Mouse (Mus musculus) C2C12 (cell line): ENCODE measurements around the gene Ilf3. TPM values are rescaled to one million over a fixed set of nuclear protein-coding genes. Genes with fewer than 3 reads are reported as not detected.

ENCODE experiments used
- H3K27me3 ChIP-seq: one replicate; pipeline ENCODE4 v1.6.1; 2011; ENCODE audit not compliant: control insufficient read depth, insufficient read depth, insufficient read length
- H3K36me3 ChIP-seq: one replicate; pipeline ENCODE4 v1.6.1; 2011; ENCODE audit not compliant: control insufficient read depth, insufficient read depth
- H3K4me3 ChIP-seq: one replicate; pipeline ENCODE4 v1.5.1; 2011; ENCODE audit warnings: mild to moderate bottlenecking, control low read depth; ENCODE audit not compliant: poor library complexity, insufficient read depth, severe bottlenecking
- H3K79me2 ChIP-seq: one replicate; pipeline ENCODE4 v1.6.1; 2011; ENCODE audit not compliant: control insufficient read depth, insufficient read depth
- H3K79me3 ChIP-seq: one replicate; pipeline ENCODE4 v1.6.1; 2011; ENCODE audit warnings: low read depth, control low read depth
- H3ac ChIP-seq: one replicate; pipeline ENCODE3; 2011; ENCODE audit warnings: low read depth; ENCODE audit not compliant: control insufficient read depth, insufficient read length
- CEBPB ChIP-seq: IDR thresholded peaks from one replicate; pipeline ENCODE4 v1.6.1; 2011; ENCODE audit warnings: low read depth, mild to moderate bottlenecking, control low read depth, moderate library complexity
- CTCF ChIP-seq: IDR thresholded peaks from one replicate; pipeline ENCODE4 v1.5.1; 2011; ENCODE audit not compliant: control insufficient read depth, insufficient read depth, insufficient read length
- FOSL1 ChIP-seq: IDR thresholded peaks from one replicate; pipeline ENCODE4 v1.8.0; 2011; ENCODE audit warnings: mild to moderate bottlenecking, low read length; ENCODE audit not compliant: poor library complexity, insufficient read depth, severe bottlenecking
- MAX ChIP-seq: IDR thresholded peaks from one replicate; pipeline ENCODE4 v1.6.1; 2011; ENCODE audit warnings: mild to moderate bottlenecking, control low read depth
- MYOD1 ChIP-seq: IDR thresholded peaks from one replicate; pipeline ENCODE4 v1.6.1; 2011; ENCODE audit warnings: low read depth; ENCODE audit not compliant: control insufficient read depth, insufficient read length
- MYOG ChIP-seq: IDR thresholded peaks from one replicate; pipeline ENCODE4 v1.6.1; 2011; ENCODE audit not compliant: control insufficient read depth, insufficient read length; ENCODE audit errors: extremely low read depth
- USF1 ChIP-seq: IDR thresholded peaks from one replicate; pipeline ENCODE4 v1.6.1; 2011; ENCODE audit warnings: low read depth, mild to moderate bottlenecking, control low read depth, moderate library complexity
- polyA plus RNA-seq: library from polyadenylated mRNA; unstranded; fragments of >200 nt; fragmentation: generic; extraction: Trizol; gene quantifications from one replicate; pipeline ENCODE4 v1.2.1, GENCODE M21; 2012; ENCODE audit warnings: missing spikeins

Ilf3 gene
- polyA plus RNA-seq, 1 experiment: 66.6 TPM

- Histone ChIP-seq H3ac (no peak overlapping the region), H3K27me3 (no peaks in the 10 kb centered on the region), H3K79me3 (peaks cover 4% of the 10 kb centered on the region), H3K79me2 (peaks cover 8% of the 10 kb centered on the region), H3K36me3 (peaks cover 35% of the 10 kb centered on the region), H3K4me3 (no peak overlapping the region)
- TF ChIP-seq MYOD1: no peak
- no peak for TF ChIP-seq CEBPB
- no peak for TF ChIP-seq MYOG
- no peak for TF ChIP-seq MAX
- no peak for TF ChIP-seq CTCF
- no peak for TF ChIP-seq FOSL1
- no peak for TF ChIP-seq USF1
Measured at GRCm38 (mm10) chr9:21419646-21420045, 52.0 kb downstream of the Ilf3 start.

GRCm38 (mm10) chr9:21424631-21425555 is 57.2 kb downstream of the Ilf3 start, which contains the start of gene Dnm2:
Dnm2 (plus strand) TSS chr9:21424908.
- Histone ChIP-seq H3ac (peak within 1 kb of the TSS; percentile 87), H3K27me3 (no peaks in the 10 kb centered on the region), H3K36me3 (peaks cover 14% of the 10 kb centered on the region), H3K4me3 (peak within 1 kb of the TSS; percentile 80), H3K79me2 (peaks cover 52% of the 10 kb centered on the region), H3K79me3 (peaks cover 46% of the 10 kb centered on the region)
- TF ChIP-seq CTCF (no peak), MYOD1 (no peak), CEBPB (no peak), MAX (no peak), MYOG (no peak), FOSL1 (no peak), USF1 (no peak)

- no peaks in the 10 kb centered on the region for H3K27me3 ChIP-seq
- TF ChIP-seq CTCF (no peak), FOSL1 (no peak), CEBPB (no peak), MYOG (no peak), MAX (no peak), USF1 (no peak), MYOD1 (no peak)
- H3K4me3 ChIP-seq: peak overlapping the region; percentile 80
- peak overlapping the region; percentile 87 for H3ac ChIP-seq
- peaks cover 13% of the 10 kb centered on the region for H3K36me3 ChIP-seq
- H3K79me3 ChIP-seq: peaks cover 53% of the 10 kb centered on the region
- peaks cover 59% of the 10 kb centered on the region for H3K79me2 ChIP-seq
Measured at GRCm38 (mm10) chr9:21425556-21425945, 57.9 kb downstream of the Ilf3 start.

GRCm38 (mm10) chr9:21426013-21426412 is 58.3 kb downstream of the Ilf3 start:
- no peak for TF ChIP-seq MYOG
- no peaks in the 10 kb centered on the region for H3K27me3 ChIP-seq
- H3ac ChIP-seq: no peak overlapping the region
- H3K36me3 ChIP-seq: peaks cover 8% of the 10 kb centered on the region
- peaks cover 63% of the 10 kb centered on the region for H3K79me2 ChIP-seq
- peaks cover 57% of the 10 kb centered on the region for H3K79me3 ChIP-seq
- peak overlapping the region; percentile 80 for H3K4me3 ChIP-seq

GRCm38 (mm10) chr9:21426525-21426924 is 58.9 kb downstream of the Ilf3 start:
- TF ChIP-seq MAX (no peak), MYOG (no peak), FOSL1 (no peak), CTCF (no peak), MYOD1 (no peak), USF1 (no peak), CEBPB (no peak)
- no peak overlapping the region for H3K4me3 ChIP-seq
- H3K79me2 ChIP-seq: peaks cover 68% of the 10 kb centered on the region
- H3K79me3 ChIP-seq: peaks cover 62% of the 10 kb centered on the region
- H3K36me3 ChIP-seq: peaks cover 4% of the 10 kb centered on the region
- no peak overlapping the region for H3ac ChIP-seq
- no peaks in the 10 kb centered on the region for H3K27me3 ChIP-seq

- no peak overlapping the region for H3ac ChIP-seq
- no peak overlapping the region for H3K4me3 ChIP-seq
- TF ChIP-seq FOSL1 (no peak), CEBPB (no peak), MYOD1 (no peak), MAX (no peak), CTCF (no peak), MYOG (no peak), USF1 (no peak)
- peaks cover 70% of the 10 kb centered on the region for H3K79me3 ChIP-seq
- H3K27me3 ChIP-seq: no peaks in the 10 kb centered on the region
- peaks cover 81% of the 10 kb centered on the region for H3K79me2 ChIP-seq
- peaks cover 4% of the 10 kb centered on the region for H3K36me3 ChIP-seq
Measured at GRCm38 (mm10) chr9:21427773-21428172, 60.1 kb downstream of the Ilf3 start.
